Comparison of ENCODE assay signal across 12 mouse cellular contexts in genomic region chr14:73123786-73124185, GRCm38 (mm10). TPM values are rescaled to one million over a fixed set of nuclear protein-coding genes. Genes with fewer than 3 reads are reported as not detected.
DNase-seq lines count a peak whose midpoint lies in the region; ATAC-seq lines count a peak whose summit lies in the region.
"Had no signal": no experiment of that assay in that cellular context is flagged by ENCODE, and none has a peak within 500 bp of the region (broad histone marks: within the 10 kb centered on the region; RNA-seq: fewer than 3 reads in every experiment).

No protein-coding gene starts in this region.

- no peak overlapping the region for H3K4me3 ChIP-seq in kidney, embryonic 14.5 days (ENCODE audit: low read length)
- H3K4me3 ChIP-seq: limb, embryonic 15.5 days; neural tube, embryonic 12.5 days had no signal

- DNase-seq in kidney, adult 11 months = peak; percentile 34
- DNase-seq in MEL-GATA-1-ER (ENCODE audit: extremely low read depth, low read depth) = peak; percentile 92
- DNase-seq in kidney, postnatal 36 days = peak; percentile 15 to 32
- DNase-seq in layer of hippocampus, postnatal 36 days = no peak
- DNase-seq in left cerebral cortex, postnatal 10 days (ENCODE audit: extremely low spot score in 1 of 2, low spot score in 2 of 2) = no peak
- DNase-seq: adrenal gland, postnatal 25 days had no signal

- H3K27me3 ChIP-seq in kidney, embryonic 14.5 days (ENCODE audit: control insufficient read depth, insufficient read depth, low read length) = no peaks in the 10 kb centered on the region
- H3K27me3 ChIP-seq: limb, embryonic 15.5 days; neural tube, embryonic 12.5 days had no signal

- ATAC-seq in kidney, embryonic 14.5 days (ENCODE audit: low FRiP score, low TSS enrichment) = no peak
- peak; percentile 29; the same call in 1 of the 2 replicates for ATAC-seq in neutrophil, adult 5-6 weeks (ENCODE audit: extremely low read depth, insufficient number of reproducible peaks, low FRiP score, poor library complexity, severe bottlenecking)
- ATAC-seq in frontal cortex, adult (ENCODE audit: low TSS enrichment) = no peak
- ATAC-seq: hindbrain, embryonic 16.5 days had no signal

- no peak overlapping the region for H3K4me2 ChIP-seq in kidney, embryonic 14.5 days (replicated peaks; ENCODE audit: low read depth, low read length)
- H3K4me2 ChIP-seq: limb, embryonic 15.5 days; neural tube, embryonic 12.5 days had no signal

- no peak overlapping the region for H3K27ac ChIP-seq in kidney, embryonic 14.5 days (ENCODE audit: low read depth, low read length)
- H3K27ac ChIP-seq: limb, embryonic 15.5 days; neural tube, embryonic 12.5 days had no signal

- no peak overlapping the region for H3K9ac ChIP-seq in kidney, embryonic 14.5 days (ENCODE audit: low read depth, low read length)
- H3K9ac ChIP-seq: limb, embryonic 15.5 days; neural tube, embryonic 12.5 days had no signal

- WGBS in kidney, embryonic 14.5 days = 65% methylated on average over 9 of the region's 9 CpGs

- H3K36me3 ChIP-seq in kidney, embryonic 14.5 days (ENCODE audit: control insufficient read depth, insufficient read depth, low read length) = no peaks in the 10 kb centered on the region
- H3K36me3 ChIP-seq: limb, embryonic 15.5 days; neural tube, embryonic 12.5 days had no signal

- H3K4me1 ChIP-seq in kidney, embryonic 14.5 days (ENCODE audit: control insufficient read depth, insufficient read depth, low read length) = no peaks in the 10 kb centered on the region
- H3K4me1 ChIP-seq: neural tube, embryonic 12.5 days had no signal

- intact Hi-C loops in left cerebral cortex, postnatal 10 days (cut with DNase I) = no loop called here

- H3K9me3 ChIP-seq in kidney, embryonic 14.5 days (ENCODE audit: control insufficient read depth, low read length) = no peaks in the 10 kb centered on the region
- H3K9me3 ChIP-seq: limb, embryonic 15.5 days; neural tube, embryonic 12.5 days had no signal

RNA-seq across cellular contexts. Expression of gene Rcbtb2, which starts 0.9 kb away (rescaled TPM):
- 116 and 136 TPM in 2 replicates for polyA plus RNA-seq in kidney, embryonic 14.5 days (2014; fragmentation: Nextera tagmentation; extraction: Ambion mirVana)
- 18.3 and 20.0 TPM in 2 replicates for total RNA-seq in neutrophil, adult 5-6 weeks (2017)
- total RNA-seq in layer of hippocampus, postnatal 36 days (2021) = 10 to 100 TPM; 23.9 to 32.3 TPM
- 10 to 100 TPM; 25.2 to 27.1 TPM for total RNA-seq in left cerebral cortex, postnatal 10 days (2021)

Comparison
In these comparisons a context has a peak if more than half of its experiments do, and no peak if none do; other contexts are left out.
1. DNase-seq: peak in kidney, adult 11 months (single experiment), MEL-GATA-1-ER (single experiment) and kidney, postnatal 36 days (2 of 2); none in layer of hippocampus, postnatal 36 days (0 of 2) and left cerebral cortex, postnatal 10 days (0 of 2).